Mouse (Mus musculus) kidney, postnatal 4 days (tissue): ENCODE data around the gene Gm14085.
A peak's percentile ranks its signal among the peaks of the same experiment; 100 is the strongest.

ENCODE experiments used
- DNase-seq, 2 experiments: peaks; one replicate each; pipeline ENCODE4 v3.0.0; 2021; ENCODE audit warnings: mixed read lengths in 2 of 2

Gene Gm14085

GRCm38 (mm10) chr2:122561221-122561620 is 76.5 kb downstream of the Gm14085 start:
- DNase-seq = no peak

- no peak for DNase-seq
These were observed 77.5 kb downstream of the Gm14085 start for GRCm38 (mm10) chr2:122562251-122562650.

- peak; percentile 80 to 82 for DNase-seq
These were observed 84.7 kb downstream of the Gm14085 start for GRCm38 (mm10) chr2:122569439-122569838.

GRCm38 (mm10) chr2:122570430-122570829 is 85.7 kb downstream of the Gm14085 start:
- DNase-seq = no peak

- no peak for DNase-seq
These were observed 86.6 kb downstream of the Gm14085 start for GRCm38 (mm10) chr2:122571326-122571725.

- DNase-seq = no peak
These were observed 87.7 kb downstream of the Gm14085 start for GRCm38 (mm10) chr2:122572438-122572837.

GRCm38 (mm10) chr2:122575470-122575869 is 90.7 kb downstream of the Gm14085 start:
- DNase-seq = peak; percentile 49 to 71

GRCm38 (mm10) chr2:122576295-122576694 is 91.6 kb downstream of the Gm14085 start:
- DNase-seq = peak in 1 of 2 experiments; percentile 22

GRCm38 (mm10) chr2:122577316-122577715 is 92.6 kb downstream of the Gm14085 start:
- no peak for DNase-seq
